Mouse (Mus musculus): ENCODE measurements around the gene Scd2. TPM values are rescaled to one million over a fixed set of nuclear protein-coding genes. Genes with fewer than 3 reads are reported as not detected.
"Not testable (repeated sequence)": the region's sequence is repeated elsewhere in the genome, so short reads cannot be mapped to it uniquely, and the experiment has no call there.

Scd2 gene
- total RNA-seq, 4 experiments from 2014 or later = 965 to 1,225 (median 1,109) TPM

- no peak for DNase-seq
Measured at GRCm38 (mm10) chr19:44274452-44274851, 19.0 kb upstream of the Scd2 start.

GRCm38 (mm10) chr19:44275418-44275817 lies 18.1 kb upstream of the Scd2 start:
- DNase-seq = no peak

GRCm38 (mm10) chr19:44276861-44277260 lies 16.6 kb upstream of the Scd2 start:
- DNase-seq = no peak

- DNase-seq = no peak
Measured at GRCm38 (mm10) chr19:44277931-44278330, 15.5 kb upstream of the Scd2 start.

- DNase-seq = peak; percentile 84
Measured at GRCm38 (mm10) chr19:44280755-44281154, 12.7 kb upstream of the Scd2 start.

- DNase-seq = not testable (repeated sequence)
Measured at GRCm38 (mm10) chr19:44281825-44282447, 11.5 kb upstream of the Scd2 start.

- no peak for DNase-seq
Measured at GRCm38 (mm10) chr19:44282534-44283156, 10.8 kb upstream of the Scd2 start.

GRCm38 (mm10) chr19:44283157-44284024 lies 10.1 kb upstream of the Scd2 start:
- no peak for DNase-seq

GRCm38 (mm10) chr19:44284025-44284695 lies 9.3 kb upstream of the Scd2 start:
- DNase-seq = peak; percentile 91

- DNase-seq = no peak
Measured at GRCm38 (mm10) chr19:44284723-44285122, 8.8 kb upstream of the Scd2 start.

- DNase-seq = no peak
Measured at GRCm38 (mm10) chr19:44285554-44285953, 7.9 kb upstream of the Scd2 start.

- DNase-seq = no peak
Measured at GRCm38 (mm10) chr19:44286109-44286508, 7.4 kb upstream of the Scd2 start.

- DNase-seq = no peak
Measured at GRCm38 (mm10) chr19:44287415-44288110, 5.9 kb upstream of the Scd2 start.

GRCm38 (mm10) chr19:44292083-44292482 lies 1.4 kb upstream of the Scd2 start:
- no peak for DNase-seq

GRCm38 (mm10) chr19:44292483-44292882 lies 991 bp upstream of the Scd2 start:
- DNase-seq = no peak

- peak; percentile 92 for DNase-seq
Measured at GRCm38 (mm10) chr19:44293769-44294551, 486 bp downstream of the Scd2 start.

- peak; percentile 85 for DNase-seq
Measured at GRCm38 (mm10) chr19:44294588-44295041, 1.1 kb downstream of the Scd2 start.

- peak; percentile 72 for DNase-seq
Measured at GRCm38 (mm10) chr19:44295251-44295650, 1.8 kb downstream of the Scd2 start.

GRCm38 (mm10) chr19:44295741-44296140 lies 2.3 kb downstream of the Scd2 start:
- peak; percentile 83 for DNase-seq

GRCm38 (mm10) chr19:44296186-44296585 lies 2.7 kb downstream of the Scd2 start:
- DNase-seq = no peak
